Mouse (Mus musculus): ENCODE data around the gene Gm9837. TPM values are rescaled to one million over a fixed set of nuclear protein-coding genes. Genes with fewer than 3 reads are reported as not detected.
A peak's percentile ranks its signal among the peaks of the same experiment; 100 is the strongest.
"Not testable (repeated sequence)": the region's sequence is repeated elsewhere in the genome, so short reads cannot be mapped to it uniquely, and the experiment has no call there.

The Gm9837 gene
- polyA plus RNA-seq, 1 experiment from 2014 or later: not detected

GRCm38 (mm10) chr11:53428716-53429057 lies 41.6 kb downstream of the Gm9837 start:
- no peak for ATAC-seq (replicated peaks; ENCODE audit: insufficient number of reproducible peaks, low FRiP score, low TSS enrichment)
- no peak overlapping the region for H3K4me3 ChIP-seq (ENCODE audit: low read depth, low read length)
- H3K36me3 ChIP-seq (ENCODE audit: control insufficient read depth, insufficient read depth, low read length): peaks cover 8% of the 10 kb centered on the region
- H3K27me3 ChIP-seq (ENCODE audit: control insufficient read depth, insufficient read depth, low read length): no peaks in the 10 kb centered on the region
- no peak overlapping the region for H3K9ac ChIP-seq (ENCODE audit: low read depth, low read length)
- WGBS (ENCODE audit: insufficient replicate concordance): 91% methylated on average over 5 of the region's 5 CpGs
- H3K4me1 ChIP-seq (ENCODE audit: control insufficient read depth, insufficient read depth, low read length): peaks cover 10% of the 10 kb centered on the region; the same call in 1 of the 2 replicates
- H3K27ac ChIP-seq (ENCODE audit: low read depth, low read length): no peak overlapping the region
- H3K4me2 ChIP-seq: no peak overlapping the region
- H3K9me3 ChIP-seq (replicated peaks; ENCODE audit: control insufficient read depth, low read length): no peaks in the 10 kb centered on the region

- Histone ChIP-seq H3K9me3 (replicated peaks; ENCODE audit: control insufficient read depth, low read length) (no peaks in the 10 kb centered on the region), H3K4me2 (no peak overlapping the region), H3K9ac (ENCODE audit: low read depth, low read length) (no peak overlapping the region), H3K4me3 (ENCODE audit: low read depth, low read length) (no peak overlapping the region), H3K36me3 (ENCODE audit: control insufficient read depth, insufficient read depth, low read length) (peaks cover 8% of the 10 kb centered on the region), H3K27me3 (ENCODE audit: control insufficient read depth, insufficient read depth, low read length) (no peaks in the 10 kb centered on the region), H3K4me1 (ENCODE audit: control insufficient read depth, insufficient read depth, low read length) (peaks cover 10% of the 10 kb centered on the region; the same call in 1 of the 2 replicates), H3K27ac (ENCODE audit: low read depth, low read length) (no peak overlapping the region)
- ATAC-seq (replicated peaks; ENCODE audit: insufficient number of reproducible peaks, low FRiP score, low TSS enrichment): no peak
- WGBS (ENCODE audit: insufficient replicate concordance): 85% methylated on average over 3 of the region's 3 CpGs
Measured at GRCm38 (mm10) chr11:53427993-53428715, 42.1 kb downstream of the Gm9837 start.

- H3K27ac ChIP-seq (ENCODE audit: low read depth, low read length): peak overlapping the region; percentile 10; the same call in 1 of the 2 replicates
- H3K4me3 ChIP-seq (ENCODE audit: low read depth, low read length); ATAC-seq (replicated peaks; ENCODE audit: insufficient number of reproducible peaks, low FRiP score, low TSS enrichment); H3K4me1 ChIP-seq (ENCODE audit: control insufficient read depth, insufficient read depth, low read length); H3K27me3 ChIP-seq (ENCODE audit: control insufficient read depth, insufficient read depth, low read length); H3K36me3 ChIP-seq (ENCODE audit: control insufficient read depth, insufficient read depth, low read length); H3K4me2 ChIP-seq; H3K9me3 ChIP-seq (replicated peaks; ENCODE audit: control insufficient read depth, low read length); H3K9ac ChIP-seq (ENCODE audit: low read depth, low read length): not testable (repeated sequence)
- 51% methylated on average over 3 of the region's 3 CpGs for WGBS (ENCODE audit: insufficient replicate concordance)
Measured at GRCm38 (mm10) chr11:53426914-53427313, 43.4 kb downstream of the Gm9837 start.

- no peak overlapping the region for H3K27ac ChIP-seq (ENCODE audit: low read depth, low read length)
Measured at GRCm38 (mm10) chr11:53425711-53426255, 44.5 kb downstream of the Gm9837 start.

GRCm38 (mm10) chr11:53425251-53425650 lies 45.0 kb downstream of the Gm9837 start:
- Histone ChIP-seq H3K27me3 (ENCODE audit: control insufficient read depth, insufficient read depth, low read length) (no peaks in the 10 kb centered on the region), H3K27ac (ENCODE audit: low read depth, low read length) (peak overlapping the region; percentile 25; the same call in 1 of the 2 replicates), H3K4me3 (ENCODE audit: low read depth, low read length) (no peak overlapping the region), H3K4me2 (no peak overlapping the region), H3K36me3 (ENCODE audit: control insufficient read depth, insufficient read depth, low read length) (peaks cover 8% of the 10 kb centered on the region), H3K4me1 (ENCODE audit: control insufficient read depth, insufficient read depth, low read length) (peaks cover 10% of the 10 kb centered on the region; the same call in 1 of the 2 replicates), H3K9ac (ENCODE audit: low read depth, low read length) (no peak overlapping the region), H3K9me3 (replicated peaks; ENCODE audit: control insufficient read depth, low read length) (no peaks in the 10 kb centered on the region)
- no peak for ATAC-seq (replicated peaks; ENCODE audit: insufficient number of reproducible peaks, low FRiP score, low TSS enrichment)
- WGBS (ENCODE audit: insufficient replicate concordance): 46% methylated on average over 3 of the region's 3 CpGs

More at GRCm38 (mm10) chr11:53425711-53426255, 44.5 kb downstream of the Gm9837 start:
- no peak overlapping the region for H3K4me2 ChIP-seq
- H3K4me1 ChIP-seq (ENCODE audit: control insufficient read depth, insufficient read depth, low read length): peaks cover 10% of the 10 kb centered on the region; the same call in 1 of the 2 replicates
- no peaks in the 10 kb centered on the region for H3K27me3 ChIP-seq (ENCODE audit: control insufficient read depth, insufficient read depth, low read length)
- peaks cover 8% of the 10 kb centered on the region for H3K36me3 ChIP-seq (ENCODE audit: control insufficient read depth, insufficient read depth, low read length)
- no peak overlapping the region for H3K9ac ChIP-seq (ENCODE audit: low read depth, low read length)
- no peaks in the 10 kb centered on the region for H3K9me3 ChIP-seq (replicated peaks; ENCODE audit: control insufficient read depth, low read length)
- 75% methylated on average over 6 of the region's 6 CpGs for WGBS (ENCODE audit: insufficient replicate concordance)
- ATAC-seq (replicated peaks; ENCODE audit: insufficient number of reproducible peaks, low FRiP score, low TSS enrichment): no peak
- H3K4me3 ChIP-seq (ENCODE audit: low read depth, low read length): no peak overlapping the region

- no peaks in the 10 kb centered on the region for H3K27me3 ChIP-seq (ENCODE audit: control insufficient read depth, insufficient read depth, low read length)
- H3K4me3 ChIP-seq (ENCODE audit: low read depth, low read length): no peak overlapping the region
- H3K27ac ChIP-seq (ENCODE audit: low read depth, low read length): peak overlapping the region; percentile 25; the same call in 1 of the 2 replicates
- H3K4me1 ChIP-seq (ENCODE audit: control insufficient read depth, insufficient read depth, low read length): peaks cover 7% of the 10 kb centered on the region; the same call in 1 of the 2 replicates
- H3K4me2 ChIP-seq: no peak overlapping the region
- ATAC-seq (replicated peaks; ENCODE audit: insufficient number of reproducible peaks, low FRiP score, low TSS enrichment): no peak
- H3K9me3 ChIP-seq (replicated peaks; ENCODE audit: control insufficient read depth, low read length): no peaks in the 10 kb centered on the region
- H3K9ac ChIP-seq (ENCODE audit: low read depth, low read length): no peak overlapping the region
- H3K36me3 ChIP-seq (ENCODE audit: control insufficient read depth, insufficient read depth, low read length): peaks cover 12% of the 10 kb centered on the region
- 69% methylated on average over 2 of the region's 2 CpGs for WGBS (ENCODE audit: insufficient replicate concordance)
Measured at GRCm38 (mm10) chr11:53424826-53425225, 45.5 kb downstream of the Gm9837 start.

GRCm38 (mm10) chr11:53423036-53423435 lies 47.2 kb downstream of the Gm9837 start, which contains the start of gene Leap2:
Leap2 (minus strand) TSS chr11:53423170.
- whole genome bisulfite sequencing (ENCODE audit: insufficient replicate concordance): 86% methylated on average over 4 of the region's 4 CpGs

More at GRCm38 (mm10) chr11:53423036-53423435, 47.2 kb downstream of the Gm9837 start, which contains the start of gene Leap2:
- Histone ChIP-seq H3K9me3 (replicated peaks; ENCODE audit: control insufficient read depth, low read length) (no peaks in the 10 kb centered on the region), H3K27ac (ENCODE audit: low read depth, low read length) (no peak within 1 kb of the TSS), H3K27me3 (ENCODE audit: control insufficient read depth, insufficient read depth, low read length) (no peaks in the 10 kb centered on the region), H3K4me2 (no peak within 1 kb of the TSS), H3K4me3 (ENCODE audit: low read depth, low read length) (no peak within 1 kb of the TSS), H3K9ac (ENCODE audit: low read depth, low read length) (no peak within 1 kb of the TSS), H3K4me1 (ENCODE audit: control insufficient read depth, insufficient read depth, low read length) (peaks cover 3% of the 10 kb centered on the region; the same call in 1 of the 2 replicates), H3K36me3 (ENCODE audit: control insufficient read depth, insufficient read depth, low read length) (peaks cover 15% of the 10 kb centered on the region)
- no peak for ATAC-seq (replicated peaks; ENCODE audit: insufficient number of reproducible peaks, low FRiP score, low TSS enrichment)
